Mouse (Mus musculus) midbrain, embryonic 14.5 days (tissue): ENCODE measurements around the gene Gm11127. TPM values are rescaled to one million over a fixed set of nuclear protein-coding genes. Genes with fewer than 3 reads are reported as not detected.
"Not testable (repeated sequence)": the region's sequence is repeated elsewhere in the genome, so short reads cannot be mapped to it uniquely, and the experiment has no call there.

Experiments
- ATAC-seq: fragments of 200-750 bp; cut with Nextera tagmentation; 2 replicates; pipeline ENCODE4 v1.8.0; 2017; ENCODE audit warnings: moderate number of reproducible peaks, moderate library complexity; ENCODE audit not compliant: low FRiP score, low TSS enrichment
- DNase-seq: peaks from one replicate; pipeline ENCODE4 v3.0.0-alpha.2; 2015
- H3K27ac ChIP-seq: fragments of 300-500 bp; sonication (generic); replicated peaks from 2 replicates; pipeline ENCODE4 v1.5.1; 2014; ENCODE audit warnings: mild to moderate bottlenecking, low read depth, low read length, moderate library complexity
- H3K27me3 ChIP-seq: fragments of 300-500 bp; sonication (generic); 2 replicates; pipeline ENCODE4 v1.6.1; 2014; ENCODE audit warnings: low read length, control low read depth, mixed read lengths; ENCODE audit not compliant: control insufficient read depth, insufficient read depth
- H3K36me3 ChIP-seq: fragments of 300-500 bp; sonication (generic); 2 replicates; pipeline ENCODE4 v1.6.1; 2014; ENCODE audit warnings: low read length, control low read depth; ENCODE audit not compliant: control insufficient read depth, insufficient read depth
- H3K4me1 ChIP-seq: fragments of 300-500 bp; sonication (generic); 2 replicates; pipeline ENCODE4 v1.6.1; 2014; ENCODE audit warnings: mild to moderate bottlenecking, antibody characterized with exemption, low read length, control low read depth; ENCODE audit not compliant: control insufficient read depth, insufficient read depth
- H3K4me2 ChIP-seq: fragments of 300-500 bp; sonication (generic); 2 replicates; pipeline ENCODE4 v1.6.1; 2014; ENCODE audit warnings: mild to moderate bottlenecking, low read length, moderate library complexity
- H3K4me3 ChIP-seq: fragments of 300-500 bp; sonication (generic); replicated peaks from 2 replicates; pipeline ENCODE4 v1.5.1; 2014; ENCODE audit warnings: low read depth, low read length
- H3K9ac ChIP-seq: fragments of 300-500 bp; sonication (generic); replicated peaks from 2 replicates; pipeline ENCODE4 v1.6.1; 2014; ENCODE audit warnings: mild to moderate bottlenecking, low read length, moderate library complexity
- H3K9me3 ChIP-seq: fragments of 300-500 bp; sonication (generic); 2 replicates; pipeline ENCODE4 v1.6.1; 2016; ENCODE audit warnings: low read length, control low read depth, mixed read lengths; ENCODE audit not compliant: control insufficient read depth
- WGBS: fragments of 180-500 bp; shearing (Covaris S2); extraction: QIAGEN DNeasy Blood & Tissue Kit; methylation state at CpG from one replicate; pipeline ENCODE4 v1.1.7; 2014; 5-methylcytosine and 5-hydroxymethylcytosine counted together
- polyA plus RNA-seq: library from polyadenylated mRNA; unstranded; fragments of >200 nt; fragmentation: Nextera tagmentation; extraction: Ambion mirVana; gene quantifications from 2 replicates; pipeline ENCODE4 v1.2.1, GENCODE M21; 2014

Gm11127 gene
- not detected in 2 replicates for polyA plus RNA-seq

DNA sequence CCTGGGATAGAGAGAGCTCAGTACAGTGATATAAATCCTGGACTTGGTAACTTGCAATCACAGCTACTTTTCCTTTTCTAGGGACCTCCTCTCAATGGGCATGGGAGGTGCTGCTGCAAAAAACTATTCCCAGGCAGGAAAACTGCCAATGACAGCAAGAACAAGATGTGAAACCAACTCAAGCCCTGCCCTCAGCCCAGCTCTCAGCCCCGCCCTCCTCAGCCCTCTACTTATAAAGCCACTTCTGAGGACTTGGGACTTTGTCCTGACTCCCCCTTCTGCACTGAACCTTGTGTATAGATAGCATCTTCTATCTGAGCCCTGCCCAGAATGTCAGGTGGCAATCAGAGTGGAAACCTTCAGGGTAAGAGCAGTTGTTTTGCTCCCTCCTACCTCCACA, at the start of gene Gm11127:
Gene Gm11127 (minus strand): TSS at position 10 of the 400 bp plus-strand sequence.
- WGBS = 57% methylated on average over 1 of the region's 1 CpGs
- not testable (repeated sequence) for H3K4me1 ChIP-seq, H3K27ac ChIP-seq, H3K9me3 ChIP-seq, H3K4me2 ChIP-seq, H3K9ac ChIP-seq, H3K4me3 ChIP-seq, H3K27me3 ChIP-seq, H3K36me3 ChIP-seq, ATAC-seq, DNase-seq

DNA sequence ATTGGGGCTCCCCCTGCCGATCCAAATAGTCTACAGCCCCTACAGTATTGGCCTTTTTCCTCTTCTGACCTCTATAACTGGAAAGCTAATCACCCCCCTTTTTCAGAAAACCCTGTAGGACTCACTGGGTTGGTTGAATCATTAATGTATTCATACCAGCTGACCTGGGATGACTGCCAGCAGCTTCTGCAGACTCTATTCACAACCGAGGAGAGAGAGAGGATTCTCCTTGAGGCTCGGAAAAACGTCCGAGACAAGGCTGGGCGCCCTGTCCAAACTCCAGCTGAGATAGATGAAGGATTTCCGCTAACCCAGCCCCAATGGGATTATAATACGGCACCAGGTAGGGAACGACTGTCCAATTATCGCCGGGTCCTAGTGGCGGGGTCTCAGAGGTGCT, 43.9 kb upstream of the Gm11127 start:
- H3K27me3 ChIP-seq, ATAC-seq, H3K4me3 ChIP-seq, H3K9ac ChIP-seq, H3K27ac ChIP-seq, H3K36me3 ChIP-seq, DNase-seq, H3K4me2 ChIP-seq, H3K9me3 ChIP-seq, H3K4me1 ChIP-seq: not testable (repeated sequence)
- 77% methylated on average over 11 of the region's 12 CpGs for WGBS

DNA sequence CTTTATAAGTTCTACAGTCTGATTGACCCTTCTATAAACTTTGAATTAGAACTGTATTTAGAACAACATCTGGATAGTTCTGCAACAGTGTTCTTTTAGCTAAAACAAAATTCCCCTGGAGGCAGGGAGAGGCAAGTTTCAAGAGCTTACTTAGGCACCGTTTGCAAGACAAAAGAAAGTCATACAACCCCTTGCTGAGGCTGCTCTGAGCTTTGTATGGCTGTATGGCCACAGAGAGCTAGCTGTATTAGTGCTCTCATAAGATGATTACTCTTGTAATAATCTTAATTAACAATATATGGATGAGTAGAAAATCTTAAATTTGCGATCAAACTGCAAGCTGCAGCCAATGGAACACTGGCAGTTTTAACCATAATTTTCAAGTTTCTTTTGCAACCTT, 41.4 kb upstream of the Gm11127 start:
- not testable (repeated sequence) for H3K27ac ChIP-seq, H3K4me1 ChIP-seq, H3K4me2 ChIP-seq, H3K4me3 ChIP-seq, H3K9ac ChIP-seq, H3K27me3 ChIP-seq, ATAC-seq, H3K9me3 ChIP-seq, H3K36me3 ChIP-seq, DNase-seq
- WGBS = 36% methylated on average over 2 of the region's 2 CpGs

DNA sequence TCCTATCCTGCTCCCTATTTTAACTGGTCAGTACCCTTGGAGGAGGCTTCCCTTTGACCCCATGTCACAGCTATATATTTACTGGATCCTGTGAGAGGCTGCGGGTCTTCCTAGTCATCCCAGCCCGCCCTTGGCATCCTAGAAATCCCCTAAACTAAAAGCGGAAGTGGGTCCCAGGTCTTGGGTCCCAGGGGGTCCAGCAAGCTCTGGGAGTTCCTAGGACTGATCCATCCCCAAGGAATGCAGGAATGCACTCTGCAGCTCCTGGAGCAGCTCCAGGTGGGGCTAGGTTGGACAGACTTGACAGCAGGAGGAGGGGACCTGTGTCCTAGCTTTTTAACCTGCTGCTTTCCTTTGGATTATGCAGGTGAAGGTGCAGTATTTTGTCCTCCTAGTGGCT, 35.8 kb upstream of the Gm11127 start:
- Histone ChIP-seq H3K4me2 (no peak overlapping the region), H3K9ac (no peak overlapping the region), H3K36me3 (no peaks in the 10 kb centered on the region), H3K4me3 (no peak overlapping the region), H3K9me3 (no peaks in the 10 kb centered on the region), H3K4me1 (no peaks in the 10 kb centered on the region), H3K27ac (no peak overlapping the region), H3K27me3 (no peaks in the 10 kb centered on the region)
- no peak for ATAC-seq
- no peak for DNase-seq
- 31% methylated on average over 3 of the region's 3 CpGs for WGBS

DNA sequence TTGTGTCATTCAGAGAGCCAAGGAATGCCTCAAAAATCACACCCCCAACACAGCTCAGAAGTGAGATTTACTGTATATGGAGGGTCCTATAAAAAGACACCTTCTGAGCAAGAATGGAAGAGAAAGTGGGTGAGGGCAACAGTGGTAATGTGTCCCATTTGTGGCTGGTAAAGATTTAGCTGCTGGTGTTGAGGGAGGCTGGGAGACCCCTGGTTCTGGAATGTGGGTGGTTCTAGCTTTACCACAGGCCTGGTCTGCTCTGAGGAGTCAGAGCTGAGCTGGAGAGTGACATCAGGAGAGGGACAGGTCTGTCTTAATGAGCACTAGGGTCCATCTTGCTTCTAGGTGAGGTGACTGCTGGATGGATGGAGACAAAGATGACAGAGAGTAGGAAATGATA, 34.3 kb upstream of the Gm11127 start:
- H3K27ac ChIP-seq, H3K9me3 ChIP-seq, DNase-seq, ATAC-seq, H3K4me1 ChIP-seq, H3K4me3 ChIP-seq, H3K4me2 ChIP-seq, H3K36me3 ChIP-seq, H3K27me3 ChIP-seq, H3K9ac ChIP-seq: not testable (repeated sequence)

DNA sequence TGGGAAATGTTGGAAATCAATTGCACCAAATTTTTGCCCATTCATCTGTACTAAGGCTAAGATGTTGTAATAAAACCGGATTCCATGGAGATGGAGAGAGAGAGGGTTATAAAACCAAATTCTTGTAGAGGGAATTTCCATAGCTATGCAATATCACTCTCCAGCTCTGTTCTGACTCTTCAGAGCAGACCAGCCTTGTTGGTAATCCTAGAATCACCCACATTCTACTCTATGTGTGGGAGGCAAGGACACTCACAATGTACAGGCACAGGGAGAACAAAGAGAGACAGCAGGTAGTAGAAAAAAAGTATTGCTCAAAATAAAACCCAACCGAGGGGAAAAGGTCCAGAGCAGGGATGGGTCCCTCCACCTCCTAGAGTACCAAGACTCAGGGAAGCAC, 33.8 kb upstream of the Gm11127 start:
- DNase-seq, H3K9ac ChIP-seq, H3K4me3 ChIP-seq, H3K36me3 ChIP-seq, ATAC-seq, H3K27ac ChIP-seq, H3K27me3 ChIP-seq, H3K4me2 ChIP-seq, H3K4me1 ChIP-seq, H3K9me3 ChIP-seq: not testable (repeated sequence)
- no CpG with 5 or more reads among the region's 2 CpGs for WGBS

DNA sequence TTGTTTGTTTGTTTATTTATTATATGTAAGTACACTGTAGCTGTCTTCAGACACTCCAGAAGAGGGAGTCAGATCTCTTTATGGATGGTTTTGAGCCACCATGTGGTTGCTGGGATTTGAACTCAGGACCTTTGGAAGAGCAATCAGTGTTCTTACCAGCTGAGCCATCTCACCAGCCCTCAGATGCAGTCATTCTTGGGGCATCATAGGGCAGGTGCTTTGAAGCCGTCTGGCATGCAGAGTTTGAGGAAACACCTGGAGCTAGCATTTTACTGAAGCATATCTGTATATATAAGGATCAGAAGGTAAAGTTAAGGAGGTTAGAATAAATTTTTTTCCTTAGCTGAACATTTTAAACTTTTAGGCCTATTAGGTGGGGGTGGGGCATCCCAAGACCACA, 27.8 kb upstream of the Gm11127 start:
- H3K27me3 ChIP-seq, H3K9ac ChIP-seq: not testable (repeated sequence)

DNA sequence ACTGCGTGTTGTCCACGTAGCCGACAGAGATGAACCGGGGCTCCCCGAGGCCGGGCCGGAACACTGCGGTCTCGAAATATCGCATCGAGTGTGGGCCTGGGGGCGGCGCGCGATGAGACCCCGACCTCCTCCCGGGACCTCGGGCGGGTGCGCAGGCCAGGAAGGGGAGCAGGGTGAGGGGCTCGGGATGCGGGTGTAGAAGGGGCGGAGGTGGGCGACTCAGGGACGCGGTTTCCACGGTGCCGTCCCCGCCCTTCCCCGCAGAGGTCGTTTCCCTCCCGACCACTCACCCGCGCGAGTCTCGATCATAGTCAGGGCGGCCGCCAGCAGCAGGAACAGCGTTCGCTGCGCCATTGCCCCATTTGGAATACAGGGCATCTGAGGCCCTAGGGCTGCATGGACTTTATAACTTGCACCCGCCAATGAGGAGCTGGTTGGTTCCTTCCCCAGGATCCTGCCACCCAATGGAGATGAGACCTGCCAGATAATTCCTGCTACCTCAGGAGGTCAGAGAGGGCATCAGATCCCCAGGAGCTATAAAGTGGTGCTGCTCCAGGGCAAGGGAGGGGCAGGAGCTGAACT, 25.8 kb upstream of the Gm11127 start:
- Histone ChIP-seq H3K27ac (no peak overlapping the region), H3K4me2 (peak overlapping the region; percentile 97), H3K4me3 (peak overlapping the region; percentile 49), H3K36me3 (no peaks in the 10 kb centered on the region), H3K27me3 (peaks cover 7% of the 10 kb centered on the region; the same call in 1 of the 2 replicates), H3K9me3 (no peaks in the 10 kb centered on the region), H3K4me1 (0 out of 2 replicates have a peak, but pooled peaks cover 3% of the 10 kb centered on the region), H3K9ac (peak overlapping the region; percentile 55)
- ATAC-seq (0 out of 2 replicates have a peak, but pooled peaks have one; percentile 50), DNase-seq (peak; percentile 46)
- 1% methylated on average over 41 of the region's 42 CpGs for WGBS

More for the DNA sequence above, 27.8 kb upstream of the Gm11127 start:
- 73% methylated on average over 1 of the region's 1 CpGs for whole genome bisulfite sequencing
- ATAC-seq, H3K4me1 ChIP-seq, DNase-seq, H3K27ac ChIP-seq, H3K9me3 ChIP-seq, H3K4me3 ChIP-seq, H3K36me3 ChIP-seq, H3K4me2 ChIP-seq: not testable (repeated sequence)

DNA sequence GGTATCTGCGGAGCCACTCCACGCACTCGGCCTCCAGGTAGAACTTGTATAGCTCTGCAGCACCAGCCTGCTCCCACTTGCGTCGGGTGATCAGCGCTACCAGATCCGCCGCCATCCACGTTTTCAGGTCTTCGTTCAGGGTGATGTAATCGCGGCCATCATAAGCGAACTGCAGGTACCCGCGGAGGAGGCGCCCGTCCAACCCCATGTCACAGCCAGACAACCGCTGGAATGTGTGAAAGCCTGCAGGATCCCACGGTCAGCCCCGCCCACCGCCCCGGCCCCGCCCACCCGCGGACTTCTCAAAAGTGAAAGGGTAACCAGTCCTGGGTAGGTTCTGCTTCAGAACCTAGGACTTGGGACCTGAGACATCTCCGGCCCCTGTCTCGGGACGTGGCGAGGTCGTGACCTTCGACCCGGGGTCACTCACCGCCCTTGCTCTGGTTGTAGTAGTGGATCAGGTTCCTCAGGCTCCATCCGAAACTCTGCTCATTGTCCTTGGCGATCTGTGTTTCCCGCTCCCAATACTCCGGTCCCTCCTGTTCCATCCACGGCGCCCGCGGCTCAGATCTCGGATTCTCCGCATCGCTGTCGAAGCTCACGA, 25.2 kb upstream of the Gm11127 start:
- peak; percentile 58 for ATAC-seq
- 1% methylated on average over 46 of the region's 46 CpGs for WGBS
- no peaks in the 10 kb centered on the region for H3K36me3 ChIP-seq

More for the DNA sequence above, 25.2 kb upstream of the Gm11127 start:
- Histone ChIP-seq H3K4me2 (peak overlapping the region; percentile 97), H3K9ac (peak overlapping the region; percentile 55), H3K4me1 (0 out of 2 replicates have a peak, but pooled peaks cover 3% of the 10 kb centered on the region), H3K27ac (no peak overlapping the region), H3K27me3 (peaks cover 7% of the 10 kb centered on the region; the same call in 1 of the 2 replicates), H3K4me3 (peak overlapping the region; percentile 49), H3K9me3 (no peaks in the 10 kb centered on the region)
- DNase-seq = peak; percentile 65
